ENCODE assay signal across 9 mouse cellular contexts in the genomic region with DNA sequence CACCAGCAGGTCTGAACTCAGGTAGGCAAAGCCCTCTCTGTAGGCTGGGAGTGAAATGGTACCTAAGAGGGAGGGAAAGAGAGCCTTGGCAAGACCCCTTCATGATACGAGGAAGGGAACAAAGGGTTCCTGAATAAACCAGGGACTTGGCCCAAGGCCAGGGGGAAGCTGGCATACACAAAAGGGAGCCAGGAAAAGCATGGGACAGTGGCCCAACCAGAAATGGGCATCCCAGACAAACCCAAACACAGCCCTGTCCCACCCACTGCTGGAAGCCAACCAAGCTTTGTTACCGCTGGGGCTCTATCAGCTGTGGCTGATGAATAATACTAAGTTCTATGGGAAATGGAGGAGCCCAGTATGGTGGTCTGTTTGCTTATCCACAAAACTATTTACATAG. TPM values are rescaled to one million over a fixed set of nuclear protein-coding genes. Genes with fewer than 3 reads are reported as not detected.
A peak's percentile ranks its signal among the peaks of the same experiment; 100 is the strongest.
DNase-seq lines count a peak whose midpoint lies in the region; ATAC-seq and TF ChIP-seq lines count a peak whose summit lies in the region.
"Had no signal": no experiment of that assay in that cellular context is flagged by ENCODE, and none has a peak within 500 bp of the region (broad histone marks: within the 10 kb centered on the region; RNA-seq: fewer than 3 reads in every experiment).

No protein-coding gene starts in this region.

- H3K9me3 ChIP-seq in intestine, postnatal 0 days (ENCODE audit: control insufficient read depth): no peaks in the 10 kb centered on the region

- no peaks in the 10 kb centered on the region for H3K27me3 ChIP-seq in intestine, postnatal 0 days (replicated peaks; ENCODE audit: control insufficient read depth, insufficient read depth, low read length)

- TF ChIP-seq CTCF in gastrocnemius, adult 2 months (IDR thresholded peaks at IDR 0.05): no peak
- no peak for TF ChIP-seq CTCF in intestine, postnatal 0 days (IDR thresholded peaks at IDR 0.05; ENCODE audit: low read depth)

- intact Hi-C loops in gastrocnemius, adult 2 months (cut with DNase I): no loop called here

- H3K27ac ChIP-seq in gastrocnemius, adult 2 months: peak overlapping the region; percentile 24; the same call in 1 of the 2 replicates
- no peak overlapping the region for H3K27ac ChIP-seq in intestine, postnatal 0 days (ENCODE audit: low read depth, low read length)
- H3K27ac ChIP-seq: macrophage had no signal

- ATAC-seq in intestine, postnatal 0 days: no peak

- DNase-seq in gastrocnemius, adult 2 months: peak; percentile 46
- no peak for DNase-seq in gastrocnemius, adult 18-20 months (ENCODE audit: low spot score)
- DNase-seq in adipocyte (ENCODE audit: low spot score) (peak; percentile 5), MN1 (ENCODE audit: low spot score) (no peak)
- peak; percentile 25 for DNase-seq in gastrocnemius, postnatal 25 days
- DNase-seq in layer of hippocampus, postnatal 36 days: peak; percentile 14 to 15
- DNase-seq in yolk sac, embryonic 10.5 days (ENCODE audit: low spot score): no peak

- no peak overlapping the region for H3K4me2 ChIP-seq in intestine, postnatal 0 days (replicated peaks; ENCODE audit: low read depth)

- no peak overlapping the region for H3K4me3 ChIP-seq in gastrocnemius, adult 2 months
- no peak overlapping the region for H3K4me3 ChIP-seq in intestine, postnatal 0 days (ENCODE audit: low read depth, low read length)

- peaks cover 4% of the 10 kb centered on the region; the same call in 1 of the 2 replicates for H3K36me3 ChIP-seq in intestine, postnatal 0 days (ENCODE audit: control insufficient read depth, insufficient read depth)

- 41% methylated on average over 2 of the region's 2 CpGs for WGBS in intestine, postnatal 0 days

- no peaks in the 10 kb centered on the region for H3K4me1 ChIP-seq in intestine, postnatal 0 days (replicated peaks; ENCODE audit: control insufficient read depth, insufficient read depth, low read length)

- H3K9ac ChIP-seq in intestine, postnatal 0 days (ENCODE audit: low read depth, low read length): no peak overlapping the region

RNA-seq across cellular contexts. Expression of gene Myzap, which starts 34.4 kb away (rescaled TPM):
- 1 to 10 TPM; 3.7 to 5.1 TPM for total RNA-seq in gastrocnemius, adult 2 months (2021)
- 1 to 10 TPM; 3.8 to 3.9 TPM for total RNA-seq in gastrocnemius, adult 18-20 months (2021)
- 1 to 10 TPM; 4.8 to 5.9 TPM for total RNA-seq in gastrocnemius, postnatal 25 days (2021)
- total RNA-seq in layer of hippocampus, postnatal 36 days (2021): 1 to 10 TPM in 1 of 2 experiments, under 1 TPM in 1; 0.67 to 2.1 TPM
- polyA plus RNA-seq in intestine, postnatal 0 days (2015; fragmentation: Nextera tagmentation; extraction: Ambion mirVana): 9.7 and 12.0 TPM in 2 replicates
- polyA plus RNA-seq: macrophage had no signal

Comparison
In these comparisons a context has a peak if more than half of its experiments do, and no peak if none do; other contexts are left out.
1. DNase-seq: peak in gastrocnemius, adult 2 months (single experiment), adipocyte (single experiment), gastrocnemius, postnatal 25 days (single experiment) and layer of hippocampus, postnatal 36 days (2 of 2); none in gastrocnemius, adult 18-20 months (single experiment), yolk sac, embryonic 10.5 days (single experiment) and MN1 (single experiment).